Mouse (Mus musculus) CD4-positive, CD25-positive, alpha-beta regulatory T cell, adult 2 months (primary cell): ENCODE data around the gene Acot8.

ENCODE experiments used
- DNase-seq: peaks from one replicate; pipeline ENCODE4 v3.0.0-alpha.2; 2012; ENCODE audit warnings: low read depth, low spot score

The Acot8 gene

GRCm38 (mm10) chr2:164783926-164784581 is 20.6 kb downstream of the Acot8 start:
- peak; percentile 50 for DNase-seq

- DNase-seq = no peak
Measured at GRCm38 (mm10) chr2:164781876-164782275, 22.8 kb downstream of the Acot8 start.

GRCm38 (mm10) chr2:164779481-164780086 is 25.1 kb downstream of the Acot8 start, which contains the start of gene Tnnc2:
Tnnc2 (minus strand) TSS chr2:164779967.
- no peak for DNase-seq

- DNase-seq = no peak
Measured at GRCm38 (mm10) chr2:164778809-164779208, 25.9 kb downstream of the Acot8 start.

- no peak for DNase-seq
Measured at GRCm38 (mm10) chr2:164778015-164778287, 26.7 kb downstream of the Acot8 start.

- no peak for DNase-seq
Measured at GRCm38 (mm10) chr2:164777246-164778014, 27.3 kb downstream of the Acot8 start.

- no peak for DNase-seq
Measured at GRCm38 (mm10) chr2:164776801-164777200, 27.9 kb downstream of the Acot8 start.

GRCm38 (mm10) chr2:164776130-164776529 is 28.6 kb downstream of the Acot8 start:
- DNase-seq = no peak

GRCm38 (mm10) chr2:164773989-164774364 is 30.7 kb downstream of the Acot8 start:
- DNase-seq = no peak

- DNase-seq = no peak
Measured at GRCm38 (mm10) chr2:164773229-164773988, 31.3 kb downstream of the Acot8 start.

- no peak for DNase-seq
Measured at GRCm38 (mm10) chr2:164771123-164771522, 33.6 kb downstream of the Acot8 start.

GRCm38 (mm10) chr2:164770279-164770678 is 34.4 kb downstream of the Acot8 start:
- peak; percentile 37 for DNase-seq

- peak; percentile 98 for DNase-seq
Measured at GRCm38 (mm10) chr2:164769258-164770037, 35.2 kb downstream of the Acot8 start, which contains the start of gene Ube2c. Ube2c (plus strand) TSS chr2:164769898.

GRCm38 (mm10) chr2:164767812-164768540 is 36.7 kb downstream of the Acot8 start:
- no peak for DNase-seq

GRCm38 (mm10) chr2:164765841-164766240 is 38.8 kb downstream of the Acot8 start:
- no peak for DNase-seq

GRCm38 (mm10) chr2:164762593-164762992 is 42.1 kb downstream of the Acot8 start:
- DNase-seq = no peak

- DNase-seq = no peak
Measured at GRCm38 (mm10) chr2:164761971-164762370, 42.7 kb downstream of the Acot8 start.

GRCm38 (mm10) chr2:164761502-164761901 is 43.2 kb downstream of the Acot8 start:
- no peak for DNase-seq

GRCm38 (mm10) chr2:164760059-164760833 is 44.4 kb downstream of the Acot8 start:
- DNase-seq = no peak

- DNase-seq = no peak
Measured at GRCm38 (mm10) chr2:164758692-164759091, 46.0 kb downstream of the Acot8 start.
